In genomic region chr17:36205862-36206261, GRCm38 (mm10) we compare ENCODE assay signal across 9 mouse cellular contexts. TPM values are rescaled to one million over a fixed set of nuclear protein-coding genes. Genes with fewer than 3 reads are reported as not detected.
DNase-seq lines count a peak whose midpoint lies in the region; ATAC-seq and TF ChIP-seq lines count a peak whose summit lies in the region.
"Had no signal": no experiment of that assay in that cellular context is flagged by ENCODE, and none has a peak within 500 bp of the region (broad histone marks: within the 10 kb centered on the region; RNA-seq: fewer than 3 reads in every experiment).

No protein-coding gene starts in this region.

- peaks cover 6% of the 10 kb centered on the region; the same call in 1 of the 2 replicates for H3K4me1 ChIP-seq in kidney, embryonic 16.5 days (ENCODE audit: insufficient read depth, low read length)
- no peaks in the 10 kb centered on the region for H3K4me1 ChIP-seq in hindbrain, postnatal 0 days (ENCODE audit: insufficient read depth, low read length)
- H3K4me1 ChIP-seq in midbrain, embryonic 15.5 days = peaks cover 7% of the 10 kb centered on the region

- peak overlapping the region; percentile 38 for H3K4me3 ChIP-seq in kidney, embryonic 16.5 days (ENCODE audit: low read length)
- H3K4me3 ChIP-seq in hindbrain, postnatal 0 days (ENCODE audit: low read length) = peak overlapping the region; percentile 32
- H3K4me3 ChIP-seq in midbrain, embryonic 15.5 days = peak overlapping the region; percentile 31

- WGBS in kidney, embryonic 16.5 days = under 1% methylated on average over 41 of the region's 41 CpGs
- under 1% methylated on average over 39 of the region's 41 CpGs for WGBS in hindbrain, postnatal 0 days
- under 1% methylated on average over 38 of the region's 41 CpGs for WGBS in midbrain, embryonic 15.5 days

- no peaks in the 10 kb centered on the region for H3K9me3 ChIP-seq in kidney, embryonic 16.5 days (ENCODE audit: low read length)
- no peaks in the 10 kb centered on the region for H3K9me3 ChIP-seq in hindbrain, postnatal 0 days (ENCODE audit: low read length)
- H3K9me3 ChIP-seq in midbrain, embryonic 15.5 days = no peaks in the 10 kb centered on the region

- peak overlapping the region; percentile 64 for H3K4me2 ChIP-seq in kidney, embryonic 16.5 days (replicated peaks; ENCODE audit: low read depth, low read length)
- peak overlapping the region; percentile 62 for H3K4me2 ChIP-seq in hindbrain, postnatal 0 days (ENCODE audit: low read depth, low read length)
- H3K4me2 ChIP-seq in midbrain, embryonic 15.5 days = peak overlapping the region; percentile 52

- no peak for DNase-seq in kidney, adult 9 months
- DNase-seq in embryo, embryonic 10.5 days (ENCODE audit: low spot score) = peak; percentile 29
- DNase-seq in hindbrain, postnatal 0 days (ENCODE audit: low spot score) = no peak
- DNase-seq in right cerebral cortex, postnatal 25 days = no peak
- DNase-seq in layer of hippocampus, adult 9-11 months = no peak
- DNase-seq in gastrocnemius, adult 8-10 months (ENCODE audit: low spot score in 2 of 2) = no peak

- TF ChIP-seq CTCF in hindbrain, postnatal 0 days (IDR thresholded peaks at IDR 0.05; ENCODE audit: low read depth) = no peak

- no peaks in the 10 kb centered on the region for H3K36me3 ChIP-seq in kidney, embryonic 16.5 days (ENCODE audit: insufficient read depth, low read length)
- no peaks in the 10 kb centered on the region for H3K36me3 ChIP-seq in hindbrain, postnatal 0 days (ENCODE audit: insufficient read depth, low read length)
- H3K36me3 ChIP-seq in midbrain, embryonic 15.5 days (replicated peaks) = no peaks in the 10 kb centered on the region

- H3K27me3 ChIP-seq in kidney, embryonic 16.5 days (ENCODE audit: insufficient read depth, low read length) = peaks cover 54% of the 10 kb centered on the region
- peaks cover 22% of the 10 kb centered on the region for H3K27me3 ChIP-seq in hindbrain, postnatal 0 days (ENCODE audit: insufficient read depth, low read length)
- peaks cover 29% of the 10 kb centered on the region for H3K27me3 ChIP-seq in midbrain, embryonic 15.5 days (replicated peaks)
- H3K27me3 ChIP-seq: Patski had no signal

- 0 out of 2 replicates have a peak overlapping the region, but pooled peaks have one; percentile 31 for H3K9ac ChIP-seq in kidney, embryonic 16.5 days (replicated peaks; ENCODE audit: low read length)
- H3K9ac ChIP-seq in hindbrain, postnatal 0 days (replicated peaks; ENCODE audit: low read length) = peak overlapping the region; percentile 35; the same call in 1 of the 2 replicates
- H3K9ac ChIP-seq in midbrain, embryonic 15.5 days = no peak overlapping the region

- no peak overlapping the region for H3K27ac ChIP-seq in kidney, embryonic 16.5 days (ENCODE audit: low read length)
- H3K27ac ChIP-seq in hindbrain, postnatal 0 days = no peak overlapping the region
- no peak overlapping the region for H3K27ac ChIP-seq in midbrain, embryonic 15.5 days

- no peak for ATAC-seq in kidney, embryonic 16.5 days (ENCODE audit: low FRiP score, low TSS enrichment)
- peak; percentile 45; the same call in 1 of the 2 replicates for ATAC-seq in hindbrain, postnatal 0 days
- ATAC-seq in midbrain, embryonic 15.5 days (replicated peaks) = peak; percentile 30; the same call in 1 of the 2 replicates
- ATAC-seq: Patski had no signal

RNA-seq across cellular contexts. Expression of gene H2-T3, which starts 15.8 kb away (rescaled TPM):
- polyA plus RNA-seq in kidney, embryonic 16.5 days (2015; fragmentation: Nextera tagmentation; extraction: Ambion mirVana) = not detected in 2 replicates
- total RNA-seq in hindbrain, postnatal 0 days (2014; rRNA removed) = not detected in 2 replicates
- polyA plus RNA-seq in hindbrain, postnatal 0 days (2015; fragmentation: Nextera tagmentation; extraction: Ambion mirVana) = not detected in 2 replicates
- polyA plus RNA-seq in midbrain, embryonic 15.5 days (2015; fragmentation: Nextera tagmentation; extraction: Ambion mirVana) = 0.14 TPM in 1 of 2 replicates, not detected in the other
- not detected for total RNA-seq in gastrocnemius, adult 8-10 months (2022)
- polyA plus RNA-seq: Patski had no signal

RNA-seq across cellular contexts. Expression of gene Gm8909, which starts 37.5 kb away (rescaled TPM):
- 0.56 TPM in 1 of 2 replicates, not detected in the other for polyA plus RNA-seq in kidney, embryonic 16.5 days (2015; fragmentation: Nextera tagmentation; extraction: Ambion mirVana)
- total RNA-seq in hindbrain, postnatal 0 days (2014; rRNA removed) = not detected in 2 replicates
- 0.28 and 0.35 TPM in 2 replicates for polyA plus RNA-seq in hindbrain, postnatal 0 days (2015; fragmentation: Nextera tagmentation; extraction: Ambion mirVana)
- polyA plus RNA-seq in midbrain, embryonic 15.5 days (2015; fragmentation: Nextera tagmentation; extraction: Ambion mirVana) = not detected in 2 replicates
- not detected for total RNA-seq in gastrocnemius, adult 8-10 months (2022)
- polyA plus RNA-seq: Patski had no signal

RNA-seq across cellular contexts. Expression of gene Rpp21, which starts 52.0 kb away (rescaled TPM):
- polyA plus RNA-seq in kidney, embryonic 16.5 days (2015; fragmentation: Nextera tagmentation; extraction: Ambion mirVana) = 107 and 110 TPM in 2 replicates
- 29.8 and 54.6 TPM in 2 replicates for total RNA-seq in hindbrain, postnatal 0 days (2014; rRNA removed)
- polyA plus RNA-seq in hindbrain, postnatal 0 days (2015; fragmentation: Nextera tagmentation; extraction: Ambion mirVana) = 154 and 160 TPM in 2 replicates
- polyA plus RNA-seq in midbrain, embryonic 15.5 days (2015; fragmentation: Nextera tagmentation; extraction: Ambion mirVana) = 124 and 138 TPM in 2 replicates
- 10 to 100 TPM; 31.1 to 42.0 (median 33.5) TPM for total RNA-seq in gastrocnemius, adult 8-10 months (2022)
